Mouse (Mus musculus) kidney, adult 18-20 months (tissue): ENCODE results near the gene Man2b2.

Source experiments
- DNase-seq: peaks from one replicate; pipeline ENCODE4 v3.0.0; 2021

Man2b2 gene

DNA sequence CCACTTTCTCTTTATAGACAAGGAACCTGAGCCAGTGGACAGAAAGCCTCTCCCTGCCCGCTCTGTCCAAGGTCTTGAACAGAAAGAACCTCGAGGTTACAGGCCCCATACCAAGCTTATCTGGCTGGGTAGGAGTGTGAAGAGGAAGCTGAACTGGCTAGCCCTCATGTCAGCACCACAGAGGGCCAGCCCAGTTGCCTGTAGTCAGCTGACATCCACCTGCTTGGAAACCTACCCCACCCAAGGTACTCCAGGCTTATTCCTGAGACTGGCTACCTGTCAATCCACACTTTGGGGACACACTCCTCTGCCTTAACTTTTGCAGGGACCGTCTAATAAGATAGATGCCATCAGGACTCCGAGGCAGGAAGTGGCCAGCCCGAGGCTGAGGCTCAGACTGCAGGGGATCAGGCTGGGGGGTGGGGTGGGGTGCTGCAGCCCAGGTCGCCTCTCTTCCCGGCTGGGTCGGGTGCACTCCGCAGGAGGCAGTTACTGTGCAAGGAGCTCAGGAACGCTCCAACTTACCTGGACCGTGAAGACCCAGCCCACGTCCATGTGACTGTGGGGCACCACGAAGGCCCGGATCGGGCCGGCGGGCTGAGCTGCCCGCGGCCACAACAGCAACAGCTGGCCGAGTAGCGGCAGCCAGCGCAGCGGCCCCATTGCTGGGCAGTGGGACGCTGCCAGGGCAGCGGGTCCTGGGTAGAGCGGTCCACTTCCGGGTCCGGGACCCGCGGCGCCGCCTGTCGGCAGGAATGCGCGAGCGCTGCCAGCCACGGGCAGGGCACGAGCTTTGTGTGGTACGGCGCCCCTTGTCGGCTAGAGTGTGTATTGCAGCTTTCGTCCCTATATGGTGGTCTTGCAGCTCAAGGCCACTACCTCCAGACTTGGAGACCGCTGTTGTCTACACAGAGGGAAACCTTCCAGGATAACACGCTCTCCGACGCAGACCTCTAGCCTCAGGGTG is at the start of gene Man2b2:
Man2b2 (minus strand) TSS at position 741 of the 967 bp plus-strand sequence.
- DNase-seq = peak; percentile 95

DNA sequence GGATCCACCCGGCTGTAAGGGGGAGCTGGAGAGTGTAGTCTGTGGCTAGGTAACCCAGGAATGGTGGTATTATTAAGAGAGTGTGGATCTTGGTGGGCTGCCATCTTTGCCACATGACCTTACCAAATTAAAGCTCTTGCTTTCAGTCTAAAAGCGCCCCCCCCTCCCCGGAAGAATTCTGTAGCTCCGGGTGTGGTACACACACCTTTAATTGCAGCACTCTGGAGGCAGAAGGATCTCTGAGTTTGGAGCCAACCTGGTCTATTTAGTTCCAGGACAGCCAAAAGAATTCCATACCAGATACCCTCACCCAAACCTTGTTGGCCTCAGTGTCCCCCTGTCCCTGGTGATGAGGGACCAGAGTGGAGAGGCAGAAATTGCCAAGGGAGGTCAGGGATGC is 48.3 kb upstream of the Man2b2 start:
- DNase-seq = no peak

DNA sequence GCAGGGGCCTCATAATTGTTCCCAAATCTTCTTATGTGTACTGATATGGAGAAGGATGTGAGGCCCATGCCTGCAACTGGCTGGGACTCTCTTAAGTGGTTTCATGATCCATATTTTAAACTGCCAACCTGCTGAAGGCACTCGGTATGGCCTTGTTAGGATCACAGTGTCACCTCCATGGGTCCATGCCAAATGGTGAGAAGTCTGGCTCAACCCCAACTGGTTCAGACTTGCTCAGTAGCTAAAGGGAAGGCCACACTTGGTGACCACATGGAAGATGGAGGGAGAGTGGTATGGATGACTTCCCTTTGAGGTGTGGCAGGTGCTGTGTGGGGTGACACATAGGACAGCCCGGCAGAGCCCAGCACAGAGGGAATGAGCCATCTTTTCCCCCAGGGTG is 47.2 kb upstream of the Man2b2 start:
- DNase-seq = no peak

DNA sequence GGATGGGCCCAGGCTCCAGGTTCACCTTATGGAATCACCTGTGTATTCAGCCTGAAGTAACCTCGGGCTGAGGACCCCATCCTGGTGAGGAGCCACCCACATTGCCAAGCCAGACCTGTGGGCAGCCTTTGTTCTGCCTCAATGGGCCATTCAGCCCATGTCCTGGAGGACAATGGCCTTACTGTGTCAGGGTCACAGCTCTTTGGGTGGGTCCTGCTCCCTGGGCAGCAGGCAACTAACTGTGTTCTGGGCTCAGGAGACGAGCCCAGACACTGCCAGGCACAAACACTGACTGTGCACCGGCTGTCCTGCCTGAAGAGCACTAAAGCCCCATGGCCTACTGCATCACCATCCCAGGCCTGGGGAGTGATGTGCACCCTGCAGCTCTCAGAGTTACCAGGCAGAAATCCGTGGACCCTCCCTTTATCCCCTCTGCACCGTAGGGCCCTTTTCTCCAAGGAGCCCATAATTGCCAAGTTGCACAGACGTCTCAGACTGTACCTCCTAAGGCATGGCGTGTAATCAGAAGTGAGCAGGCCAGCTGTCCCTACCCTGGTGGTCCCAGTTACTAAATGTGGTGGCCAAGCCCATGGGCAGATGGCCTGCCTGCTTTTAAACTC is 46.4 kb upstream of the Man2b2 start:
- DNase-seq = no peak

DNA sequence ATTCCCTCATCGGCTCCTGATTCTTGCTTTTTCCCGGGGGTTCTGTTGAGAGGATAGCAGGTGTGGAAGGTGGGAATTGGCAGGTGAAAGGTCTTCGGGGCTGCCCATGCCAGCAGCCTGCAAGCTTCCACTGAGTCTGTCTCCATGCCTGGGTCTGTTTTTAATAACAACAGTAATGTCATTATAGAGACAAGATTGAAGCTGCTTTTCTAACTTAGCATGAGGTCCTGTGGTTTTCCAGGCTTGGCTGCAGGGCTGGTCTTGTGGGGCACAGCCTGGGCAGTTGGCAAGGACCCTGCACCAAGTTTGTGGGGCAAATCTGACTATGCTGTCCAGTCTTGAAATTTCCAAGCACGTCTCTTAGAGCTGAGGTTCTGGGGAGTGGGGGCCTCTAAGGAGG is 45.5 kb upstream of the Man2b2 start:
- DNase-seq = no peak

DNA sequence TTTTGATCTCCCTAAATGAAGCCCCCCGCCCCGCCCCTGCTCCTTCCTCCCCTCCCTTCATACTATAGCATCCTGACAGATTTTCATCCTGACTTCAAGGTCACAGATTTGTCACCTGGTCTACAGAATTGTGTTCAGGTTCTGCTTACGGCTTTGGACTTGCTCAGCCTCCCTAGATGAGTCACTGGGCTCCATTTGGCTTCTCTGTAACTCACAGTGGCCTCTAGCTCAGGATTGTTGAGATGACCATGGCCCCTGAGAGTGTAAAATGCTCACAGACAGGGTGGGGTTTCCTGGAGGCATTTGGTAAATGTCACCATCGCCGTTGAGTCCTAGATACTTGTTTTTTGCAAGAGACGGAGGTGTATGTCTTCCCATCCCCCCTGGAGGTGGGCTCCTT is 40.5 kb upstream of the Man2b2 start:
- no peak for DNase-seq

DNA sequence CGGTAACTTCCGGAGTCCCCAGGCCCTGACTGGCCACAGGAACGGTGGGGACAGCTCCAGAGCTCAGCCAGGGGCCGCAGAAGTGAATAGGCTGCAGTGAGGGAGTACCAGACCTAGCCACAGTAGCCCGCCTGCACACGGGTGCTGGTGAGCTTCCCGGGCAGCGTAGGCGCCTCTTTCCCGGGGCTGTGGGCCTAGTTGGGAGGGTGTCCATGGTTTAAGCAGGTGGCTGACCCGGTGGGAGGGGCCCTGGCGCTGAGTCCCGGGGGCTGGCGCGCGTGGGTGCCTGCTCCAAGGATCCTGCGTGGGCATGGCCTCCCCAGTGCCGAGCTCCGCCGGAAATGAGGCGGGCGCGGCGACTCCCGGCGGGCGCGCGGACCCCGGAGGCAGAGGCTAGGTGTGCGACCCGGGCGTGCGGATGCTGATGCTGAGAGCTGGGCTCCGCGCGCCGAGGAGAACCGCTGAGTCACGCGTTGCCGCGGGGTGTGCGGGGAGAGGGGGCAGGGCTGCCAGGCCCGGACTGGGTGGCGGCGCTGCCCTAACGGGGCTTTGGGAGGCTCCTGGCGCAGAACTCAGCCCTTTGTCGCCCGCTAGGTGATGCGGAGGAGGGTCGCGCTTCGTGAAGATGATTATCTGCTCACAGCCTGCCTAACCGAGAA is 39.3 kb upstream of the Man2b2 start:
- DNase-seq = no peak

DNA sequence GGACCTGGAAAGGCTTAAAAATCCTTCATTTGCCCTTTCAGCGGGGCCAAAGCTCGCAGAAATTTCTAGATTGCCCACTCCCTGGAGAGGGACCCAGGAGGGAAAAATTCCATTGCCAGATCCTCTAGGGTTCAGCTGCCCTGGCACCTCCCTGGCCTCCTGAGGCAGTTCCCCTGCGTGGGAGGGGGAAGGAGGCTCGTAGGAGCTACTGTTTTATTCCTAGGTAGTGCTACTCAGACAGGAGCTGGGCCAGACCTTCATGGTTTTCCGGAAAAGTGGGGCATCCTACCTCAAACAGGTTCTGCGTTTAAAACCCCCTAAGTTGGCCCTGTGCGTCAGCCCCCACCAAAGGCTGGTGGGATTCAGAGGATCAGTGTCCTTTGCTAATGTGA is 38.7 kb upstream of the Man2b2 start:
- no peak for DNase-seq

DNA sequence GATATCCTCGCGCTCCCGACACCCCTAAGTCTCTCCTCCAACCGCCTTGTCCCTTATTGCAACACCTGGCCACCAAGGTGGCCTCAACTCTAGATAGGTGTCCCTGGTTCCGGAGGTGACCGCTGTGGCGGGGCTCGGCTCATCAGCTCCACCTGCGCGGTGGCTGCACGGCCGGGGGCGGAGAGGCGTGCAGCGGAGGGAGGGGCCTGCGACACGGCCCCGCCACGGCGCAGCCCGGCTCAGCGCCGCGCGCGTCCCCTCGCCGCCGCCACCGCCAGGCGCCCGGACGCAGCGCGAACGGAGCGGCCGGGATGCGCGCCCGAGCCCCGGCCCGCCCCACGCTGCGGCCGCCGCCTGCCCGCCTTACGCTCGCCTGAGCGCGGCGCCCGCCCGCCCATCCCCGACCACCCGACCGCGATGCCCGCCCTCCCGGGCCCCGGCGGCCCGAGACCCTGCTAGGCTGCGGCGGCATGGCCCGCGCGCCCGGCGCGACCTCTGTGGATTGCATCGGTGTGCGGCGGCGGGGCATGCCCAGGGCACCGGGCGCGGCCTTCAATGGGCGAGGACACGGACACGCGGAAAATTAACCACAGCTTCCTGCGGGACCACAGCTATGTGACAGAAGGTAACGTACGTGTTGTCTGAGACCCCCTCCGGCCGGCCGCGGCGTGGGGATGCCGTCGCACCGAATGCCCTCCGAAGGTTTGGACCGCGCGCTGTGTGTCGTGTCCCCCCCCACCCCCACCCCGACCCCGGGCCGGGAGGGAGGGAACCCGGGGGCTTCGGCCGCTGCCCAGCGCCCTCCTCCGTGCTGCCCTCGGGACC is 38.0 kb upstream of the Man2b2 start, which contains the start of gene Ppp2r2c:
Ppp2r2c (plus strand) TSS at position 248 of the 825 bp plus-strand sequence.
- no peak for DNase-seq

DNA sequence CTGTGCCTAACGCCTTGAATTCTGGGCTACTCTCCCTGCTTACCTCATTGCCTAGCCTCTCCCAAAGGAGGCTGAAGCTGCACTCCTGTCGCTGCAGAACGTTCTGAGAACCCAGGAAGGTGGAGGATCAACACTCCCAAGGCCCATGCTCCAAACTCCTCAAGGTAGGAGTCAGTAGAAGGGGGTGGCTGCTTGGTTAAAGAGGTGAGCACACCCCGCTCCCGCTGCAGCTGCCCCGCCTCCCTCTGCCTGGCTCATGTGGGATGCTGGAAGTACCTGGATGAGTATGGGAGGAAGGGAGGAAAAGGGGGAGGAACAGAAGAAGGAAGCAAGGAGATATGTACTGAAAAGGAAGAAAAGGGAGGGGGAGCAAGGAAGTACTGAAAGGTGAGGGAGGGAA is 37.1 kb upstream of the Man2b2 start:
- DNase-seq = no peak

DNA sequence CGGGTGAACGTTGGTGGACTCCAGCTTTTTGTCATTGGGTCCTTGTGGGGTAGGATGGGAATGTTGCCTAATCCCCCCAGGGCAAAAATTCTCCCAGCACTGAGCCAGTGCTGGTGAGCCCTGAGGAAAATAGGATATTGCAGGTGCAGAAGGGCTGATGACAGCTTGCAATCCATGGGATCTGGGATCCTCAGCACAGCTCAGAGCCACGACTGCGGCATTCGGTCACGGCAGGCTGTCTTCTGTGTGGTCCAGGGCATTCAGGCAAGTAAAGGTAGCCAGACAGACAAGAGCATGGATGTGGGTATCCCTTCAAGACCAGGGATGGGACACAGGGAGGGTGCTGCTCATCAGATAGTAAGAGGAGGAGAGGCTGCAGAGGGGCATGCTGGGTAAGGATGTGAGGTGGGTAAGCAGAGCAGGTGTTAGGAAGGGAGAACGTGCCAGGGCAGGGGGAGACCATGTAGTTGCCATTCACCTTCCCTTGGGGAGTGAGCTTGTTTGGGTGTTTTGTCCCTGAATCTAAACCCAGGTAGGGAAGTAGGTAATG is 36.3 kb upstream of the Man2b2 start:
- no peak for DNase-seq

DNA sequence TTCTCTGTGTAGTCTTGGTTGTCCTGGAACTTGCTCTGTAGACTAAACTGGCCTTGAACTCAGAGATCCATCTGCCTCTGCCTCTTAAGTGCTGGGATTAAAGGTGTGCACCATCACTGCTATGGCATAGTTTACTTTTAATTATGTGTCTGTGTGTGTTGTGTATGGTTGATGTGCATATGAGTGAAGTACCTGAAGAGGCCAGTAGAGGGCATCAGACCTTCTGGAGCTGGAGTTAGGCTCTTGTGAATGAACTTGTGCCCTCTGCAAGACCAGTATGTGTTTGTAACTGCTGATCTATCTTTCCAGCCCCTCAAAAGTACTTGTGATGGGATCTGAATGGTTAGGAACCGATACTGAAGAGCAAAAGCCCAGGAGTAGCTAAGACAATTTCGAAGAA is 30.6 kb upstream of the Man2b2 start:
- DNase-seq = no peak

DNA sequence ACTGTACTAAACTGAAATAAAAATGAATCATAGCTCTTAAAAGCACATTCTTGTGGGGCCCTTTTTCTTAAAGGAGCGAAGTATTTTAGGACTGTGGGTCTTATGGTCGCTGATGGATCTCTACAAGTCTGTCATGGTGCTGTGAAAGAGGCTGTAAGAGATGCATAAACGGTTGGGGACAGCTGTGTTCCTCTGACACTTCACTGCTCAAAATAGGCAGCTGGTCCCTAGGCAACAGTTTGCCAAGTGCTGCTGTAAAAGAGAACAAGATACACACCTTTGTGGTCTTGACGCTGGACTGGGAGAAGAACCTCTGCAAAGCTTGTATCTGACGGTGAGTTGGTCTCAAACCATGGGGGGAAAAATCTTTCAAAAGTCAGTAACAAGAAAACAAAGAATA is 27.1 kb upstream of the Man2b2 start:
- no peak for DNase-seq

DNA sequence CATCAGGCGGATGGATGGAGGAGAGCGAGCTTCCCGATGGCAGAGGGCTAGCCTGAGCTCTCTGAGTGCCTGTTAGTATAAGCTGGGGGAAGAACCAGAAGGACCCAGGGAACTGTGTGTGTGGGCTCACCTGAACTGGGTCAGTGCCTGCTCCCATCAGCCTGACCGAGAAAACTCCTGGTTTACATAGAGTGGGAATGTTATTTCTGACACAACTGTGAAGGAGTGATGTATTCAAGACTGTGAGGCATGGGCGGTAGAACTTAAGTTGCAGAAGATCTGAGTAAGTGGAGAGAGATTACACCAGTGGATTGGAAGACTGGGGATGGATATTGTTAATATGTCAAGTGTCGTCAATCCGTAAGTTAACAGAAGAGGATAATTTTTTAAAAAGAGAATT is 26.1 kb upstream of the Man2b2 start:
- no peak for DNase-seq

DNA sequence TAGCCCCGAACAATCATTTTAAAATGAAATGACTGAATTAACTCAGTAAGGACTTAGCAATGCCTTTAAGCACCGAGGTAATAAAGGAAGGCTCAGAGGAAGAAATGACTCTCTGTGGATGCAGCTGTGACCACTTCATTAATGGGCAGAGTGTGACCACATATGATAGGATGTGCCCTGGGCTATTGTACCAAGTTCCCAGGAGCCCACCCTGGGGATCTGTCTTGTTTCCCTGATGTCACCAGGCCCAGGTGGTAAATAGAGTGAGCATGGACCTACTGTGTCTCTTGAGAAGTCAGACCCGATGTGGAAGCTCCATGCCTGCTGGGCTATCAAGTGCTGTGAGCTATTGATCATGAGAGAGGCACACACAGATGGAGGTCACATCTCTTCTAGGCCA is 24.7 kb upstream of the Man2b2 start:
- no peak for DNase-seq

DNA sequence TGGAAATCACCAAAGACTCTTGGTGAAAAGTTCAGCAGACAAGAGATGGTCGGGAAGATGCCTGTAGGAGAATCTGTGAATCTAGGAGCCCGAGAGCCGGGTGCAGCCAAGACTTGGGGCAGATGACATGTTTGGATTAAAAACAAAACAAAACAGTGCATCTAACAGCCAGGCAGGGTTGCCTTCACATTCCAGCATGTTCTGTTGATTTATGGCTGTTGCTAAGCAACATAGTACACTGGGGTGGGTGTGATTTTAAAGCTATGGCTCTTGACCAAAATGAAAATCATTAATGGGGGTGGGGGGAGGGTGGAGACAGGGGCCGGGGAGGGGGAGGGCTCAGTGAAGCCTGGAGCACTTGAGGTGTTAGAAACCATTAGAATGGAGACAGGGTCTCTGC is 21.1 kb upstream of the Man2b2 start:
- no peak for DNase-seq

DNA sequence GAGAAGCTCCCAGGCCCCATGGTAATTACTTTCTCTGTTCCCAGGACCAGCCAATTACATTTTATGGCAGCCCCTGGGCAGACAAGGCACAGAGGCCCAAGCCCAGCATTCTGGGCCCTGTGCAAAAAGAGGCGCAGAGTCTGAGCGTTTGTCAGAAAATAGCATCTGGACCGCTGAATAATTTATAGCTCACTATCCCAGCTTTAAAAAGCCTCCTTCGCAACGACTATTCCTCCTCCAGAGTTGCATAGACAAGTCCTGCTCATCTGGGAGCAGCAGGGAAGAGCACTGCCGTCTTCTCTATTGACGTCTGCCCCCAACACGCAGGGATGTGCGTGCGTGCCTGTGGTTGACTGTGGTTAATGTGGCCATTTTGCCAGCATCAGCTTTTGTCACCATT is 14.0 kb upstream of the Man2b2 start:
- no peak for DNase-seq

DNA sequence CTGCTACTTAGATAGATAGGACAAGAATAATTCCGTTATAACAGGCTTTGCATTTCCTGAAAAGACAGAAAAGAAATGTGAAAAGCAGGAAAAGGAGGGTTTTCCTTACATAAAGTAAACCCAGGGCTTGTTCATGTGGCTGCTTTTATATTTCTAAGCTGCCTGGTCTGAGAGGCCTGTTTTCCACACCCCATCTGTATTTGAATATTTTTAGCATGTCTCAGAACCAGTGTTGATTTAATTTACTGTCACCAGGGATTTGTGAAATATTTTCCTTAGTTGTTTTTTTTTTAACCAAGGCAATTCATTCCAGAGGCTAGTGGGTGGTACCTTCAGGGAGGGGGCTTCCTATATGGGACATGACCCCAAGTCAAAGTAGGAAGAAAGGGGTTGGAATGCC is 11.2 kb upstream of the Man2b2 start:
- no peak for DNase-seq

DNA sequence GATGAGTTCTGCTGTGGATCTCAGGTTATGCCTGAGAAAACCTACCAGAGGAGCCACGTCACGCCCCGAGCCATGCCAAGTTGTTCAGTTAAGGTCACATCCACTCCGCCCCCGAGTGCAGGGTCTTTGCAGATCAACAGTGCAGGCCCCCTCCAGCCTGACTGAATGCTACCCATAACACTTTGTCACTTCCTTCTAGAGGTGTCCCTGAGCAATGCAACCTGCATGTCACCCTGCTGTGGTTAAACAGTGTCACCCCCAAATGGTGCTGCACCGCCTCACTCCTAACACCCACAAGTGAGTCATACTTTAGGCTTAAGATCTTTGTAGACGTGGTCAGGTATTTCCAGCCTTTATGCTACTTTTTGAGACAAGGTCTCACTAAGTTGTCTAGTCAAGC is 9.6 kb upstream of the Man2b2 start:
- DNase-seq = no peak

DNA sequence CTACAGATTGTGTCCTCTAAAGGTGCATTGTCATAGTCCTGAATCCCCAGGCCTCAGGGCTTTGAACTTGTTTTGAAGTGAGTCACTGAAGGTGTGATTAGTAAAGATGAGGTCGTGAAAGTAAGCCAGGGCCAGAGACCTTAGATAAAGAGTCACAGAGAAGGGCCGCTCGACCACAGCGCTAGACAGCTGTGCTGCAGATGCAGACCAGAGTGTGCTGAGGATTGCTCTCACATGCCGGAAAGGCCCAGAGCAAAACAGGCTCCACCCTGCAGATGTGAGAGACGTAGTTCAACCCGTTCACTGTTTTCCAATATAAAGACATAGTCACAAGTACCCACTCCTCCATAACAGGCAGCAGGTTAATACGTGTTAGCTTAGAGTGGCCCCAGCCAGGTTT is 9.1 kb upstream of the Man2b2 start:
- no peak for DNase-seq

DNA sequence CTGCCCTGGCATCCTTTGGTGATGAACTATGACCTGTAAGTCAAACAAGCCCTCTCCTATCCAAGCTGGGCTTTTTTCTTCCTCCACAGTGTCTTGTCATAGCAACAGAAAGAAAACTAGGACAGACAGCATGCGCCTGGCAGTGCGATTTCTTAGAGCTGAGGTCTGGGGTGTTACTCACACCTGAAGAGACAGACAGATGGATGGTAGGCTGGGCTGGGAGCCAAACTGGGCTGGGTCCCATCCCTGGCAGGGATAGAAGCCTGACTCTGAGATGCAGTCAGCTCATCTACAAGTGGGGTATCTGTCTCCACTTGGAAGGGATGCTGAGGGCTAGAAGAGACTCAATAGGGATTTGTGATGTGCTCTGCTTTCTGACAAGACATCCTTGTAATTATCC is 8.6 kb upstream of the Man2b2 start:
- DNase-seq = no peak

DNA sequence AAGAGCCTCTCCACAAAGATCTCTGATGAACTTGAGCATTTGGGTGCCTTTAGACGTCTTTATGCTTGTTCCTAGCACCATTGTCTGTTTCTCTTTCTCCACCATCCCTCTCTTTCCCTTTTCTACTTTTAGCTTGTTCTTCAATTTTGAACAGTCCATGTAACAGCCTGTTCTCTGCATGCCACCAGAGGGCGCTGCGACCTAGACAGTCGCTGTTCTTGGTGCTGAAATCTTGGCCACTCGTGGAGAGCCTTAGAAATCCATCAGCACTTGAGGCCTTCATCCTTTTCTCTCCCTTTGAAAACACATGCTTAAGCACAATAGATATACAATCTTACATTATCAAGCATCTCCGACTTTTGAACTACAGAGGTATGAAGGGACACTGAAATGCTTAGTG is 5.5 kb upstream of the Man2b2 start:
- peak; percentile 57 for DNase-seq

DNA sequence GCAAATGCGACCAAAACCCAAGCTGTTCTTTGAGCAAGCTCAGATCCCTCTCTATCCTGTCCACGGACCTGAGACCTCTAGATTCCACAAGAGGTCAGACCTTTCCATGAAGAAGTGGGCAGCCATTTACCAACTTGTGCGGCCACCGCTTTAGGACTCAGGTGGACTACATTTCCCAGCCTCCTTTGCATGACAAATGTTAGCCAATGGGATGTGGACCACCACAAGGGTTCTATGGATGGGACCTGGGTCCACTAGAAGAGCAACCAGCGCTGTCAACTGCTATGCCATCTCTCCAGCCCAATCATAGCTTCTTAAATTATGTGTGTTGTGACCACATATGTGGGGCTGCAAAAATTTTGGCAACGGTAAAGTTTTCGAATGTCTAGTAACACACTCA is 819 bp upstream of the Man2b2 start:
- DNase-seq = no peak
